Mouse (Mus musculus) kidney, adult 9 months (tissue): Measurements from ENCODE around the gene Arl4a.

ENCODE experiments used
- DNase-seq: peaks from one replicate; pipeline ENCODE4 v3.0.0; 2022

Gene Arl4a

DNA sequence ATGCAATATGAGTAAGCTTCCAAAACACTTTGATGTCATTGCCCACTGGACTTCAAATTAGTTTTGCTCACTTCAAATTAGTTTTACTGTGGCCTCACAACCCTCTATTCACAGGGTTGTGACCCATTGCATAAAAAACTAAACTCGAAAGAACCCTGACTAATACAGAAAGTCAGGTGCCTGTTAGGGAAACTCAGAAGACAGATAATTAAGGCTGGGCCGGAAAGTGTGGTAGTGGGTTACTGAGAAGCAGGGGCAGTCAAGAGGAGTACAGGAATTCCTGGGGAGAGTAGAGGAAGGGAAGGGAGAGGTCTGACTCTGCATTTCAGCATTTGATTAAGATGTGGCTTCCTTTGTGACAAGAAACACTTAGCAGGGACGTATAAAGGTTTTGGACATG lies 29.4 kb downstream of the Arl4a start:
- DNase-seq, result no peak

DNA sequence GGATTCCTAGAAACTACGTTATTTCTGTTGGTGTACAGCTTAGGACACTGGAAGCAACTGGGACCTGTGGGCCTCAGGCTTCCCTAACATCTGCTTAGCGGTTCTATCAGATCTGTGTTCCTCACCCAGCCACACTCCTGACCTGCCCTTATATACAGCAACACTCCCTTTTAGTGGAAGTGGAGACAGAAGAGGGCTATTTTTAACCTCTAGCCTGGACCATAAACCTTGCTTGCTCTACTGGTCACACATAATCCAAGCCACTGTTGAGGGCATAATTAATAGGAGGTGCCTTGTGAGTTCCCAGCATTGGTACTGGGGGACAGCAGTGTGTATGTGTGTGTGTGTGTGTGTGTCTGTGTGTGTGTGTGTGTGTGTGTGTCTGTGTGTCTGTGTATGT lies 33.1 kb downstream of the Arl4a start:
- DNase-seq, result no peak

DNA sequence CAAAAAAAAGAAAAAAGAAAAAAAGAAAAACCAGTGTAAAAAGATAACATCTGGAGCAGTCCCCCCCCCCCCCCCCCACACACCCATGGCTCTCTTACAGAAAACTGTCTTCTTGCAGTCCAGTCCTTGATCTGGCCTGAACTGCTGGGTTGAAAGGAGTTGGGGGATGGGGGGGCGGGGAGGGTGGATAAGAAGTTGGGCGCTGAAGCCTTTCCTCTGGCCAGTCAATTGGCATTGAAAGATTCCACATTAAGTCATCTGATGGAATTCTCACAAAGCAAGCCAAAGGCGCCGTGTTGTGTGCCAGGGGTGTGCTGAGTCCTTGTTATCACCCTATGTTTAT lies 39.0 kb downstream of the Arl4a start:
- DNase-seq, result no peak

DNA sequence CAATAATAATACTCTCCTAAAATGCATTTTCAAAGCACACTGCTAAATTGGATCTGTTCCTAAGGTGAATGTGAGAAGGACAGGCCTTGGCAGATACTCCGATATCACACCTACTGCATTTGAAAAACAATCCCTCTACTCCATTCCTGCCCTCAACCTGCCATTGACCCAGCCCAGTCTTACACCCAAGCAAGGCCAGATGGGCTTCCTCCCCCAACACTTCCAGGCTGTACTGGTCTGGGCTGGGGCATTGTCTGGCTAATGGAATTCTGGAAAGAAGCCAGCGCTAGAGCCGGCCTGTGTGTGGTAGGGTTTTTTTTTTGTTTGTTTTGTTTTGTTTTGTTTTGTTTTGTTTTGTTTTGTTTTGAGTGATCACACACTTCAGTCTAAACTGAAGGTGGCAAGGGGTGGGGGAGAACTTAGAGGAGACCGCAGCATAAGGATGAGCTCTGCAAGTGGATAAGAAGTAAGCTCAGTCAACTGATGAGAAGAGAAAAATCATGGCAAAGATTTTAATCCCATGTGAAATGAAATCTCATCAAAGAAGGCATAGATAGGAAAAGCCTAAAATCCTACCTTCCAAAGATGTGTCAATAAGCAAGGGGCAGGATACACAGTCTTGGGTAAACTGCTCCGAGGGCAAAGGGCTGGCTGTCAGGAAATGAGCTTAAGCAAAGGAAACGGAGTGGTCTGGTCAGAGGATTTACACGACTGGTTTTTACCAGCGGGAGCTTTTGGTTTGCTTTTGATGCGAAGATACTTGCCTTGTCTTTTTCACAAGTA lies 39.6 kb downstream of the Arl4a start:
- peak; percentile 13 for DNase-seq

DNA sequence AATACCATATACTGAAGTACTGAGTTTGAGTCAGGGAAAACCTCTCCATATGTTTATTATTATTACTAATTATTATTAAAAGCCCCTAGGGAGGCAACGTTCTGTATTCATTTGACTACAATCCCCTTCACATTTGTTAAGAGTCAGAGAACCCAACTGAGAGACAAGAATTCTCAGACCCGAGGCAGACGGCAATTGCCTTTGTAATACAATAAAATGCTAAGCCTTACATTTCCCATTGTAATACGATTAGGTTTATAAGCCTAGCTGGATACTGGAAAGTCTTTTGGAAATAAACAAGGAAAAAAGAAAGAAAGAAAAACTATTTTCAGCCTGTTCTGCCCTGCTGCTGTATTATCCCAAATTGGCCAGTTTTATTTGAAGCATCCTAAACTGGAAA lies 40.2 kb downstream of the Arl4a start:
- no peak for DNase-seq

DNA sequence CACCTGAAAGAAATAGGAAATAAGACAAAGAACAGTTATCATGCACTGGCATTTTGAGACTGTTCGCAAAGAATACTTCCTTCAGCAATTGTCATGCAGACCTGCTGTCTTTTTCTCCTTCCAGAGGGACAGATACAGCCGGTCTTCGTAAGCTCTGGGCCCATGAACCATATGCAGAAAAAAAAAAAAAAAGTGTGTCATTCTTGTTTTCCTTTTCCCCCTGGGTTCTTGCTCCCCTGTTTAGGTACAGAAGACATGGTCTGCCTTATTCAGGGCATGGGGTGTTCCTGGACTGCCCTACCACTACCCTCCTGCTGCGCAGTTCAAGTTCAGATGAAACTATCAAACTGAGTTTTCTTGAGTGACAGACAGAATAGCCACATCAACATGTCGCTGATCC lies 41.8 kb downstream of the Arl4a start:
- DNase-seq, result no peak

DNA sequence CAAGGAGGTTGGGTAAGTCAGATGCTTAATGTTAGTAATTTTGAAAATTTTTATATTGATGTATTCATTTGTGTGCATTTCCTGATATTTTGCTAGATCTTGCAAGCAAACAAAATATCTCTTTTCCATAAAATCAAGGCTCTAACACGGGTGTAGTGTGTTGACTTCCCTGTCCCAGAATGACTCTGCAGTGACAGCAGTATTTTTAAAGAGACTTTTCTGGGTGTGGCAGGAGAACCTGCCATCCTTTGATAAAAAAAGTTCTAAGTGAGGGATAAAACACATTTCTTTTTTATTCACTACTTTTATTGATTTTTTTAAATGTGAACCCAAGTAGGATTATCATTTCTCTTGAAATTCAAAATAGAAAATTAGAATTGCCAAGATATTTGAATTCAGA lies 42.2 kb downstream of the Arl4a start:
- DNase-seq, result no peak

DNA sequence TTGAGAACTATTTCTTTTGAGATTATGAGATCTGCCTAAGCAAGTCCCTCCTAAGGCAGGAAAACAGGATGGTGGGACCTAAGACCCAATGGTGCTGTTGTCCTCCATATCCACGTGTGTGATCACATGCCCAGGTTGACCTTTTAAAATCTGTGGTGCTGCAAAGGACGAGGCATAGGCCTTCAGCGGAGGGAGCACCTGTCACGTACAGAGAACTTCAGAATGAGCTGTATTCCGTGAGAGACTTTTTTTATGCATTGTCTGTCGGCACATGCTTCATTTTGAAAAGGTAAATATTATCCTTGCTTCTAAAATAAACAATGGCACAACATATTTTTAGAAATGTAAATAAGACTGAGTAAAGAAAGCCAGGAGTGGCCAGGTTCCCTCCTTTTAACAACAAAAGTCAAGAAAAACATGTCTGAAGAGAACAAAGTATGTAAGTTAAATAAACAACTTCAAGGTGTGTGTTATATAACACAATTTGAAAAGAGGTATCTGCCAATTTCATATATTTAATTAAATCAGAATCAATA lies 45.0 kb downstream of the Arl4a start:
- no peak for DNase-seq

DNA sequence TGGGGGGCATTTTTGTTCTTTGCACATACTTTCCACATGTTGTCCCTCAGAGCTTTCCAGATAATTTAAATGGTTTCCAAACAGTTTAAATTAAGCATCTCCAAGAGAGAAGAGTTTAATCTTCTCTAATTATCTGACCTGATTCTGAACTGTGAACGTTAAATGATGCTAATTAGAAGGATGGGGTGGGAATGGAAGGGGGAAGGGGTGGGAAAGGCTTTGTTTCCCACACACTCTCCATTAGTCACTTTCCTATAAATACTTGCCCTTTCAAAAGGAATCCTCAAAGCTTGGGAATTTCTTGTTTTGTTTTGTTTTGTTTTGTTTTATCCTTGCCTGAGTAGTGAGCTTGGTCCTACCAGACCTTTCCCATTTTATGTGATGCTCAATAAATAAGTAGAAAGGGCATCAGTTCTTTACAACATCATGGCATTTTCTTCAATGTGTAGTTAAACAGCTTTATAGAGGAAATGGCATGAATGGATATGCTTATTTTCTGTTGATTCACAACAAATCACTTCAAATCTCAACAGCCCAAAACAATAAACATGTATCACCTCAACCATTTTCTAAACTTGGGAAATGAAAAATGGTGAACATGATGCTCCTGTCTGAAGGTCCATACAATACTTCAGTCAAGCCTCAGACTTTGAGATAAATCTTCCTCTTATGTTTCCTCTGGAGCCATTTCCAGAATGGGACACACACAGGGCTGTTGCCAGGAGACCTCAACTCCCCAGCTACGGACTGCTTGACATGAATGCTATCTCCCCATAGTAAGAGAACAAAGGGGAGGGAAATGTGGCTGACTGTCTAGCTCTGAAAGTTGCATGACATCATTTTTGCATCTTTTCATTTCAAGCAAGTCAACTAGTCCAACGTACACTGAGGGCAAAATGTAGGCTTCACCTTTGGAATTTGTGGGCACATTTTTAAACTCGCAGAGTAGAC lies 46.7 kb downstream of the Arl4a start:
- no peak for DNase-seq

DNA sequence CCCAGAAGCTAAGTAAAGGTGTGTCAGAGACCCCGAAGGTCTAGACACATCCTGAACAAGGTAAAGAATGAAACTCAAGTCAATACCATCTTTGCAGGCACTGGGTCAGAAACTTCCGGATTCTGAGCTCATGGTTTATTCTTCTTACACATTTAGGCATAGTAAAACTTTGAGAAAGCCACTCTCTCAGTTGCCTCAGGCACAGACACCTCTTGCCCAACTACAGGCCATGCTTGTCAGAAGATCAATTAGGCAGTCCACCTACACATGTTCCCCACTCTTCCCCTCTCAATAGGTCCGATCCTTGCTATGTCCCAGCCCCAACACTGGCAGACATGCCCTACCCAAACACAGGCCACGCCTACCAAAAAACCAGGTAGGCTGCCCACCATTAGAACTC lies 48.7 kb downstream of the Arl4a start:
- no peak for DNase-seq

DNA sequence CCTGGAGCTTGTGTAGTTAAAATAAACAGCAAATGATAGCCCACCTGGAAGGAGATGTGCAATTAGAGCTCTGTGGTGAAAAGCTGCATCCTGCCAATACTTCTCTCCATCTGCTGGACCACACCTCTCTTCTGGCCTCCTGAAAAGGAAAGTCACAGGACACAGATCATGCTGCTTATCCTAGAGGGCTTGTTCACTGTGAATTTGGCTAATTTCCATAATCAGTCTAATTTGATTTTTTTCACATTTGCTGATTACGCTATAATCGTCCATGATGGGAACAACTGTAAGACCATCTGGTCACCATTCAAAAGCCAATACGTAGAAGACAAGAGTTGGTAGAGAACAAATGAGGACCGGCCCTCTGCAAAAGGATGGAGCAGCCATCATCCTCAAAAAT lies 50.6 kb downstream of the Arl4a start:
- no peak for DNase-seq

DNA sequence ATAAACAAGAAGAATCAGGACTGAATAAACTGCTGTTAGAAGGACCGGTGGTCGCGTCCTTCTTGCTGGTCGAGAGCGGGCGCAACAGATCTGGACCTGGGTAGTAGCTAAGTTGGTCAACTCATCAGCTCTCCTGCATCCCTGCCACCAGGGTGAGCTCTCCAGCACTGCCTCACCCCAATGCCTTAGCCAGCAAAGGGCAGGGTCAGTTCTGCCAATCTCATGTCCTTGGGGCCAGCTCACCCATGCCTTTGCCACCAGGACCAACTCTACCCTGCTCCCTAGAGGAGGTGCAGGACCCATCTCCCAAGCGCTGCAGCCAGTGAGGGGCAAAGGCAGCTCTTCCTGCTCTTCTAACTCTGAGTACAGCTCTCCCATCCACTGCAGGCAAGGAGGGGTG lies 52.2 kb downstream of the Arl4a start:
- DNase-seq, result no peak

DNA sequence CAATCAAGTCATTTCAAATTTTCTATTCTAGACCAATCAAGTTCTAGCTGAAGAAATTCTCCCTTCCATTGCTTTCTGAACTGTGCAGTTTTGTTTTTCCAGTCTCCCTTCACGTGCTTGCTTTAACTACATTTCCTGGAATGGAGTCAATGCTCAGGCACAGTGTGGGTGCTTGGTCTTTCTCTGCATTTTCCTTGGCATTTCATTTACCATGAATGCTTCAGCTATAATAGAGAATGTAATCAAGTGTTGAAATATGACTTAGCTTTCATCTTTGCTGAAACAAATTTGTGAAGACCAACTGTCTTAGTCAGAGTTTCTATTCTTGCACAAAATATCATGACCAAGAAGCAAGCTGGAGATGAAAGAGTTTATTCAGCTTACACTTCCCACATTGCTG lies 58.0 kb downstream of the Arl4a start:
- DNase-seq, result no peak

DNA sequence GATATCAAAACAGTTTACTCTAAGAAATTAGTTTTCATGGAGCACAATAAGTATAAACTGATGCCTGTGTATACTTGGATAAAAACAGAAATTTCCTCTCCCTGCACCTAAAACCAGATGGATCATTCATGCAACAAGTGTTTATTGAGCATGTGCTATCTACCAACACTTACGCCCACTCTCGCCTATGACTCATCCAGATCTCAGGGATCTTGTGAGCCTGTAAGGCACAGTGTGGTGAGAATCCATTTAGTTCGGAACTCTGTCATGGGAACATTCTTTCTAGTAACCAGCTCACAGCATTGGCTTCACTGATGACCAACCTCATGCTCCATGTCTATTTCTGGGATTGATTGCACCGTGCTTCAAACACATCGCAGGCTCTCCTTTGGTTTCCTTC lies 58.8 kb downstream of the Arl4a start:
- DNase-seq, result no peak

DNA sequence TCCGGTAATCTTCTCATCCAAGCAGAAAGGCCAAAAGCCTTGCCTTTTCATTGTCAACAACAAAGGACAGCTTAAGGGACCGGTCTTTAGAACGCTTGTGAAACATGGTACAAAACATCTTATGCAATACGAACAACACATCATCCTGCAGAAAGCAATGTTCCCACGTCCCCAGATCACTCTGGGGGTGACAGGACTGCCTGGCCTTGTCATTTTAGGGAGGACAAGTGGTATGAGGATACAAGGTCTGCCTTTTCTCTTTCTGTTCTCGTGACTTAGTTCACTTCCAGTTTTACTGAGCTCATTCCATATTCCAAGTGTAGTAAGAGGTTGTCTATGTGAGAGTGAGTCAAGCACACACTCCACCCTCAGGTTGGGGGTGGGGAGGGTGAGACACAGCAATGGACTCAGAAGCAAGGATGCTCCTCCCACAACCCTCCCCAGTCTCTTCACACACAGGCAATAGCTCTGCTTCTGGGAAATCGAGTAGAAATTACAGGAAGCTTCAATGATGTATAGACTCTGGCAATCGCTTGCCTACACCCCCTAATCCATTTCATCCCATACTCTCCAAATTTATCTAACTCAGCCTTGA lies 59.7 kb downstream of the Arl4a start:
- no peak for DNase-seq

DNA sequence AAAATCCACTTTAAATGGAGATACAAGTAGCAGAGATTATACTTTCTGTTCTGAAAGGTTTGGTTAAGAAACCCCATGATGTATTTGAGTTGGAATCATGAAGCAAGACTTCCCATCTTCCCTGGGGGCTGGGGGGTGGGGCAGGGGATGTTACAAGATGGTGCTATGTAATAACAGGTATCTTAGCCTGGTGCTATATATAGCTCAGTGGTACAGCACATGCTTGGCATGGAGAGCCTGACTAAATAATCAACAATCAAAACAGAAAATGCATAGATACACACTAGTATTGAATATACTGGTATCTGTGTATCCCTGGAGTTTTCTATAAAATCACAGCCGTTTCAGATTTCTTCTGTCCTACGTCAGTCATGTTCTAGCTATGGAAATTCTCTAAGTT lies 61.4 kb downstream of the Arl4a start:
- DNase-seq, result no peak

DNA sequence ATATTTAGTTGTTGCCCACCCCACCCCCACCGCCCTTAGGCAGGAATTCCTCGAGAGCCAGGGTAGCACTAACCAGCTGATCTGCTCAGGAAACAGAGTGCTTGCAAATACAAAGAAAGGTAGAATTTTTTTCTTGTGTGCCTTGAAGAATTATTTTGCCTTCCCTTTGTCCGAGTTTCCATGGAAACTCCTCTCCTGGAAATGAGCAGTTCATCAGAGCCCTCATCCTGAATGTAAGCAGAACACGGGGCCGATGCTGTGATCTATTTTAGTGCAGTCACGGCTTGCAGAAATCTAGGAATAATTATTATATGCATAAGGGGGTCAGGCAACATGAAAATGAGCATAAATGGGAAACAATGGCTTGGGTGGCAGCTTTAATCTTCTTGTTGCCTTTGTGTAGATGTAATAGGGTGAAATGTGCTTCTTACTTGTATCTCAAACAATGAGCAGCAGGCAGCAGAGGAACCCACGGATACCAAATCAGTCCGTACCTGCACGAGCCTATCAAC lies 61.9 kb downstream of the Arl4a start:
- no peak for DNase-seq

DNA sequence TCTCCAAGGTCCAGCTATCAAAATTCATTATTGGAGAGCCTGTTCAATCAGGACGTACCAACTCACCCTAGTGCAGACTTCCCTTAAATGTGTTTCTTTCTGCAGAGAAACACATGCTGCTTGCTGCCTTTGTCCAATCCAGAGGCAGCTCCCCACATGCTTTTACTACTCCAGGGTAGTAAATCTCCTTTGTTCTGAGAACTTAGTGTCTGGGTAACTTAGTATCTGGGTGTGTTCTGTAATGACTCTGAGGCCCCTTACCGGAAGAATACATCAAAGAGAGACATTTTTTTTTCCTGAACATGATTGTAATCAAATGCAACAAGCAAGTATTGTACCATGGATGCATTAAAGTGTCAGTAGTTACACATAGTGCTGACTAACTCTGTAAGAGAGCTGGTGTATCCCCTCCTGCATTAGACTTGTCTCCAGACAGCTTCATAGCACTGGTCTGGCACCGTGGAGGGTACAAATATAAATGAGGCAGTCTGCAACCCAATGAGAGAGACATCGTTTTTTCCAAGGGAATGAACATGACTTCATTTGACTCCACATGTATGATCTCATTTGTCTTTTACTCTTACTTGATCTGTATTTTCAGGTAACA lies 62.7 kb downstream of the Arl4a start:
- no peak for DNase-seq

DNA sequence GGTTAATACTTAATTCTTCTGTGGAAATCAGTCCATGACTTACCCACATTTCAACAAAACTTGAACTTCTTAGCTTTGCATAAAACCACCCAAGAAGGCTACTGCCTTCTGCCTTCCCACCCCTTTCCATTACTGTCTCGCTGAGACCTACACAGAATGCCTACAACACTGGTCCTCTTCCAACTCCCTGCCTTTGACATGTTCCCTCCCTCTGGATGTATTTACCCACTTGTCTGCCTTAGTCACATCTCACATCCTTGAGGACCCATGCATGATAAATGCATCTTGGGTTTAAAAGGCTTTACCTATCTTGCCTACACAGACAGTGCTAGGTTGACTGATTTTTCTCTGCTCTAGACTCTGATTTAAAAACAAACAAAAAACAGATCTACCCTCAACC lies 63.6 kb downstream of the Arl4a start:
- no peak for DNase-seq

DNA sequence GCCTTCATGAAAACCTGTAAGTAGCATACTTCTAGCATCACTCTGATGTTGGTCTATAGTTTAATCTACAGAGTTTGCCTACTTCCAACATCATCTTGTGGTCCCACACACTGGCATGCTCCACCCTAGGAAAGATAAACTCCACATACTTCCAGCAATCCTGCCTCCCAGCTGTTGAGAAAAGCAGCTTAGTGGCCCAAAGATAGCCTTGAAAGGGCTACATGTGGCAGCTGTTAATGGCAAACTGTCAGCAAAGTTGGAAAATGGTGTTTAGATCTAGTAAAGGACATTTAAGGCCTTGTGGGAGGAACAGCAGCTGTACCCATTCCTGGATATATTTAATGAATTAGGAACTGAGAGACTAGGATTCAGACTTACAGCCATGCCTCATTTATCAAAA lies 68.3 kb downstream of the Arl4a start:
- no peak for DNase-seq

DNA sequence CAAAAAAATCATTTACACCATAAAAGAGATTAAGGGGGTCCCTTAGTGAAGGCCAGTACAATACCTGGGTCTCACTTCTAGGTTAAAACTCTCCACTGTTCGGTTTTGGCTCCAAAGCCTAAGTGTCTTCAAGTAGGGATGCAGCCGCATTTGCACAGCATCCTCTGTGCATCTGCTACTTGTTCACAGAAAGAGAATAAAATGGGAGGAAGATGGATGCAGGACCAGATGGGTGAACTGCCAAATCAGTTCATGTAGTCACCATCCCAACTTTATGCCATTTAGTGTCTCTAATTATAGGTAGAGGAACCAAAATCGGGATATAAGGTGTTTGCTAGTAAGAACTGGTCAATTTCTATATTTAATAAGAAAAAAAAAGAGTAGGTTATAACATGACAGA lies 69.7 kb downstream of the Arl4a start:
- DNase-seq, result no peak

DNA sequence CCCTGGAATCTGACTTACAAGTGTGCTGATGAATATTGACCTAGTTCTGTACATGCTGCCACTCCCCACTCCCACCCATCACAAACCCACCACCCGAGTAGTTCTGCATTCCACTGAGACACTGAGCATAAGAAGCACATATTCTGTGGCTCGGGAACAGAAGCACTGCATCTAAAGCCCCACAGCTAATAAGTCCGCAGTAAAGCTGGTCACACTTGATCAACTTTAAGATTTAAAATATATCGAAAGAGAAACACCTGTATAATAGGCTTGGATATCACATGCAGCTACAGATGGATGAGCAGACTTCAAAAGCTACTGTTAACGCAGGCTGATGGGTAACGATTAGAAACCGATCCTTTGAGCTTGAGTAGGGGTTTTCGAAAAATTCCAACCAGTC lies 78.7 kb downstream of the Arl4a start:
- no peak for DNase-seq
